Comparison of ENCODE assay signal across 35 mouse cellular contexts in genomic region chr14:93143414-93143813, GRCm38 (mm10).
"Had no signal": no experiment of that assay in that cellular context is flagged by ENCODE, and none has a peak within 500 bp of the region (broad histone marks: within the 10 kb centered on the region; RNA-seq: fewer than 3 reads in every experiment).

No protein-coding gene starts in this region.

- H3K27ac ChIP-seq: heart, embryonic 10.5 days; heart, embryonic 13.5 days; heart, embryonic 15.5 days; hindbrain, embryonic 10.5 days; hindbrain, embryonic 12.5 days; hindbrain, embryonic 13.5 days; hindbrain, embryonic 14.5 days; hindbrain, embryonic 15.5 days; hindbrain, postnatal 0 days; intestine, embryonic 15.5 days; kidney, embryonic 15.5 days; kidney, postnatal 0 days; layer of hippocampus, adult 2 months; left cerebral cortex, adult 2 months had no signal

- DNase-seq: heart, postnatal 10 days; heart, postnatal 14 days; heart, postnatal 36 days; kidney, adult 11 months; kidney, adult 18-20 months; kidney, adult 2 months; kidney, adult 8-10 months; kidney, adult 9 months; kidney, postnatal 10 days; kidney, postnatal 14 days; kidney, postnatal 25 days; kidney, postnatal 36 days; kidney, postnatal 4 days; layer of hippocampus, adult 9-11 months; layer of hippocampus, postnatal 36 days had no signal

- H3K4me2 ChIP-seq: heart, embryonic 11.5 days; heart, embryonic 12.5 days; heart, embryonic 13.5 days; heart, embryonic 15.5 days; hindbrain, embryonic 12.5 days; hindbrain, embryonic 13.5 days; hindbrain, embryonic 14.5 days; hindbrain, embryonic 15.5 days; intestine, embryonic 15.5 days; kidney, embryonic 15.5 days had no signal

- H3K4me3 ChIP-seq: heart, embryonic 10.5 days; heart, embryonic 12.5 days; heart, embryonic 13.5 days; heart, embryonic 15.5 days; hindbrain, embryonic 10.5 days; hindbrain, embryonic 12.5 days; hindbrain, embryonic 13.5 days; hindbrain, embryonic 15.5 days; intestine, embryonic 15.5 days; kidney, embryonic 15.5 days; layer of hippocampus, adult 2 months; left cerebral cortex, adult 2 months had no signal

- H3K27me3 ChIP-seq: heart, embryonic 12.5 days; heart, embryonic 13.5 days; heart, embryonic 15.5 days; hindbrain, embryonic 12.5 days; hindbrain, embryonic 13.5 days; hindbrain, embryonic 15.5 days; intestine, embryonic 15.5 days; kidney, embryonic 15.5 days had no signal

- H3K4me1 ChIP-seq: heart, embryonic 10.5 days; heart, embryonic 12.5 days; heart, embryonic 15.5 days; hindbrain, embryonic 10.5 days; hindbrain, embryonic 12.5 days; hindbrain, embryonic 13.5 days; hindbrain, embryonic 15.5 days; intestine, embryonic 15.5 days; kidney, embryonic 15.5 days had no signal

- ATAC-seq: hindbrain, embryonic 16.5 days; hindbrain, postnatal 0 days; inflammation-experienced regulatory T-cells, adult 6 months; intestine, embryonic 15.5 days; intestine, embryonic 16.5 days; intestine, postnatal 0 days had no signal

- H3K9me3 ChIP-seq: heart, embryonic 10.5 days; heart, embryonic 12.5 days; heart, embryonic 13.5 days; heart, embryonic 15.5 days; hindbrain, embryonic 10.5 days; hindbrain, embryonic 12.5 days; hindbrain, embryonic 13.5 days; hindbrain, embryonic 15.5 days; intestine, embryonic 15.5 days; kidney, embryonic 15.5 days had no signal

- H3K9ac ChIP-seq: heart, embryonic 12.5 days; heart, embryonic 13.5 days; heart, embryonic 15.5 days; hindbrain, embryonic 12.5 days; hindbrain, embryonic 13.5 days; hindbrain, embryonic 14.5 days; hindbrain, embryonic 15.5 days; intestine, embryonic 15.5 days; kidney, embryonic 15.5 days had no signal

- H3K36me3 ChIP-seq: heart, embryonic 10.5 days; heart, embryonic 12.5 days; heart, embryonic 13.5 days; heart, embryonic 15.5 days; hindbrain, embryonic 10.5 days; hindbrain, embryonic 12.5 days; hindbrain, embryonic 13.5 days; hindbrain, embryonic 15.5 days; intestine, embryonic 15.5 days; kidney, embryonic 15.5 days had no signal
